Mouse (Mus musculus): ENCODE measurements around the gene Nphp4. TPM values are rescaled to one million over a fixed set of nuclear protein-coding genes. Genes with fewer than 3 reads are reported as not detected.
A peak's percentile ranks its signal among the peaks of the same experiment; 100 is the strongest.

The Nphp4 gene
- polyA plus RNA-seq, 1 experiment from 2014 or later, result 2.6 TPM

DNA sequence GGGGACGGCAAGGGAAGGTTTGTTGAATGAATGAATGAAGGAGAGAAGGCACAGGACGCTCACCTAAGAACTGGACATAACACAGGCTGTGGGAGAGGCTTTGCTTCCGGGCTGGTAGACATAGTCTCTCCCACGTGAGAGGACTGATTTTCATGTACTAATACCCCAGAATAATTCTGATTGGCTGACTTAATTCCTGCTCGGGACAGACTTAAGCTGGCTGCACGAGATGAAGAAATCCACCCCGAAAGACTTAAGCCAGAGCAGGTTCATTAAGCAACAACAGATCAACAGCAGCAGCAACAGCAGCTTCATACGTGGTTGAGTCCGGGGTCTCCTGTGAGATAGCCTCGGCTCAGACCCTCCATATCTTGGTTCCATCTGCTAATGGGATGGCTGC is 11.5 kb downstream of the Nphp4 start:
- H3K27me3 ChIP-seq (ENCODE audit: control insufficient read depth, insufficient read depth, low read length), result no peaks in the 10 kb centered on the region
- no peak overlapping the region for H3K4me3 ChIP-seq (ENCODE audit: low read depth, low read length)
- no peaks in the 10 kb centered on the region for H3K9me3 ChIP-seq (ENCODE audit: control insufficient read depth, low read length)
- no peaks in the 10 kb centered on the region for H3K4me1 ChIP-seq (ENCODE audit: control insufficient read depth, insufficient read depth, low read length)
- WGBS, result 83% methylated on average over 10 of the region's 10 CpGs
- H3K27ac ChIP-seq (replicated peaks; ENCODE audit: low read depth, low read length), result no peak overlapping the region
- no peak overlapping the region for H3K9ac ChIP-seq (ENCODE audit: low read length)
- no peak overlapping the region for H3K4me2 ChIP-seq (ENCODE audit: low read depth, severe bottlenecking)
- no peak for DNase-seq (ENCODE audit: low spot score)
- ATAC-seq (ENCODE audit: insufficient number of reproducible peaks, low FRiP score, low TSS enrichment, low read depth), result no peak
- no peaks in the 10 kb centered on the region for H3K36me3 ChIP-seq (ENCODE audit: control insufficient read depth, insufficient read depth, low read length)

- WGBS, result 83% methylated on average over 14 of the region's 14 CpGs
- Histone ChIP-seq H3K4me1 (ENCODE audit: control insufficient read depth, insufficient read depth, low read length) (no peaks in the 10 kb centered on the region), H3K4me3 (ENCODE audit: low read depth, low read length) (no peak overlapping the region), H3K9ac (ENCODE audit: low read length) (no peak overlapping the region), H3K27me3 (ENCODE audit: control insufficient read depth, insufficient read depth, low read length) (no peaks in the 10 kb centered on the region), H3K36me3 (ENCODE audit: control insufficient read depth, insufficient read depth, low read length) (no peaks in the 10 kb centered on the region), H3K9me3 (ENCODE audit: control insufficient read depth, low read length) (no peaks in the 10 kb centered on the region), H3K27ac (replicated peaks; ENCODE audit: low read depth, low read length) (no peak overlapping the region), H3K4me2 (ENCODE audit: low read depth, severe bottlenecking) (no peak overlapping the region)
- ATAC-seq (ENCODE audit: insufficient number of reproducible peaks, low FRiP score, low TSS enrichment, low read depth), result no peak
- DNase-seq (ENCODE audit: low spot score), result no peak
Measured at GRCm38 (mm10) chr4:152490311-152490710, 13.8 kb downstream of the Nphp4 start.

GRCm38 (mm10) chr4:152491250-152491899 is 14.9 kb downstream of the Nphp4 start:
- H3K4me2 ChIP-seq (ENCODE audit: low read depth, severe bottlenecking), result no peak overlapping the region
- DNase-seq (ENCODE audit: low spot score) (peak; percentile 83), ATAC-seq (ENCODE audit: insufficient number of reproducible peaks, low FRiP score, low TSS enrichment, low read depth) (no peak)
- H3K9me3 ChIP-seq (ENCODE audit: control insufficient read depth, low read length), result no peaks in the 10 kb centered on the region
- no peaks in the 10 kb centered on the region for H3K36me3 ChIP-seq (ENCODE audit: control insufficient read depth, insufficient read depth, low read length)
- H3K4me1 ChIP-seq (ENCODE audit: control insufficient read depth, insufficient read depth, low read length), result no peaks in the 10 kb centered on the region
- 52% methylated on average over 15 of the region's 15 CpGs for WGBS
- no peak overlapping the region for H3K9ac ChIP-seq (ENCODE audit: low read length)
- H3K4me3 ChIP-seq (ENCODE audit: low read depth, low read length), result no peak overlapping the region
- H3K27me3 ChIP-seq (ENCODE audit: control insufficient read depth, insufficient read depth, low read length), result no peaks in the 10 kb centered on the region
- H3K27ac ChIP-seq (replicated peaks; ENCODE audit: low read depth, low read length), result no peak overlapping the region

GRCm38 (mm10) chr4:152494360-152494879 is 17.9 kb downstream of the Nphp4 start:
- 38% methylated on average over 20 of the region's 20 CpGs for WGBS
- DNase-seq (ENCODE audit: low spot score) (no peak), ATAC-seq (ENCODE audit: insufficient number of reproducible peaks, low FRiP score, low TSS enrichment, low read depth) (no peak)
- no peak overlapping the region for H3K4me2 ChIP-seq (ENCODE audit: low read depth, severe bottlenecking)
- H3K27ac ChIP-seq (replicated peaks; ENCODE audit: low read depth, low read length), result no peak overlapping the region
- no peaks in the 10 kb centered on the region for H3K4me1 ChIP-seq (ENCODE audit: control insufficient read depth, insufficient read depth, low read length)
- H3K9ac ChIP-seq (ENCODE audit: low read length), result no peak overlapping the region
- H3K4me3 ChIP-seq (ENCODE audit: low read depth, low read length), result no peak overlapping the region
- no peaks in the 10 kb centered on the region for H3K36me3 ChIP-seq (ENCODE audit: control insufficient read depth, insufficient read depth, low read length)
- no peaks in the 10 kb centered on the region; the same call in 1 of the 2 replicates for H3K27me3 ChIP-seq (ENCODE audit: control insufficient read depth, insufficient read depth, low read length)
- H3K9me3 ChIP-seq (ENCODE audit: control insufficient read depth, low read length), result no peaks in the 10 kb centered on the region; the same call in 1 of the 2 replicates

GRCm38 (mm10) chr4:152512221-152512925 is 35.9 kb downstream of the Nphp4 start:
- H3K27me3 ChIP-seq (ENCODE audit: control insufficient read depth, insufficient read depth, low read length), result no peaks in the 10 kb centered on the region
- H3K4me2 ChIP-seq (ENCODE audit: low read depth, severe bottlenecking), result no peak overlapping the region; the same call in 1 of the 2 replicates
- DNase-seq (ENCODE audit: low spot score) (peak; percentile 58), ATAC-seq (ENCODE audit: insufficient number of reproducible peaks, low FRiP score, low TSS enrichment, low read depth) (no peak)
- H3K27ac ChIP-seq (replicated peaks; ENCODE audit: low read depth, low read length), result no peak overlapping the region
- H3K9ac ChIP-seq (ENCODE audit: low read length), result no peak overlapping the region
- 28% methylated on average over 18 of the region's 18 CpGs for WGBS
- H3K4me3 ChIP-seq (ENCODE audit: low read depth, low read length), result no peak overlapping the region
- H3K9me3 ChIP-seq (ENCODE audit: control insufficient read depth, low read length), result no peaks in the 10 kb centered on the region
- H3K4me1 ChIP-seq (ENCODE audit: control insufficient read depth, insufficient read depth, low read length), result peaks cover 7% of the 10 kb centered on the region
- no peaks in the 10 kb centered on the region for H3K36me3 ChIP-seq (ENCODE audit: control insufficient read depth, insufficient read depth, low read length)

GRCm38 (mm10) chr4:152514884-152515283 is 38.4 kb downstream of the Nphp4 start:
- Histone ChIP-seq H3K27me3 (ENCODE audit: control insufficient read depth, insufficient read depth, low read length) (no peaks in the 10 kb centered on the region), H3K4me1 (ENCODE audit: control insufficient read depth, insufficient read depth, low read length) (peaks cover 12% of the 10 kb centered on the region), H3K27ac (replicated peaks; ENCODE audit: low read depth, low read length) (no peak overlapping the region), H3K9ac (ENCODE audit: low read length) (no peak overlapping the region), H3K9me3 (ENCODE audit: control insufficient read depth, low read length) (no peaks in the 10 kb centered on the region), H3K4me3 (ENCODE audit: low read depth, low read length) (no peak overlapping the region), H3K4me2 (ENCODE audit: low read depth, severe bottlenecking) (no peak overlapping the region), H3K36me3 (ENCODE audit: control insufficient read depth, insufficient read depth, low read length) (no peaks in the 10 kb centered on the region)
- DNase-seq (ENCODE audit: low spot score) (no peak), ATAC-seq (ENCODE audit: insufficient number of reproducible peaks, low FRiP score, low TSS enrichment, low read depth) (no peak)
- WGBS, result 72% methylated on average over 7 of the region's 7 CpGs

GRCm38 (mm10) chr4:152519106-152519505 is 42.6 kb downstream of the Nphp4 start:
- H3K4me3 ChIP-seq (ENCODE audit: low read depth, low read length), result no peak overlapping the region
- H3K9me3 ChIP-seq (ENCODE audit: control insufficient read depth, low read length), result no peaks in the 10 kb centered on the region
- H3K27me3 ChIP-seq (ENCODE audit: control insufficient read depth, insufficient read depth, low read length), result no peaks in the 10 kb centered on the region
- peaks cover 6% of the 10 kb centered on the region; the same call in 1 of the 2 replicates for H3K4me1 ChIP-seq (ENCODE audit: control insufficient read depth, insufficient read depth, low read length)
- no peak overlapping the region for H3K4me2 ChIP-seq (ENCODE audit: low read depth, severe bottlenecking)
- peak; percentile 24 for DNase-seq (ENCODE audit: low spot score)
- H3K27ac ChIP-seq (replicated peaks; ENCODE audit: low read depth, low read length), result no peak overlapping the region
- no peaks in the 10 kb centered on the region for H3K36me3 ChIP-seq (ENCODE audit: control insufficient read depth, insufficient read depth, low read length)
- no peak for ATAC-seq (ENCODE audit: insufficient number of reproducible peaks, low FRiP score, low TSS enrichment, low read depth)
- H3K9ac ChIP-seq (ENCODE audit: low read length), result no peak overlapping the region
- WGBS, result 43% methylated on average over 10 of the region's 10 CpGs

DNA sequence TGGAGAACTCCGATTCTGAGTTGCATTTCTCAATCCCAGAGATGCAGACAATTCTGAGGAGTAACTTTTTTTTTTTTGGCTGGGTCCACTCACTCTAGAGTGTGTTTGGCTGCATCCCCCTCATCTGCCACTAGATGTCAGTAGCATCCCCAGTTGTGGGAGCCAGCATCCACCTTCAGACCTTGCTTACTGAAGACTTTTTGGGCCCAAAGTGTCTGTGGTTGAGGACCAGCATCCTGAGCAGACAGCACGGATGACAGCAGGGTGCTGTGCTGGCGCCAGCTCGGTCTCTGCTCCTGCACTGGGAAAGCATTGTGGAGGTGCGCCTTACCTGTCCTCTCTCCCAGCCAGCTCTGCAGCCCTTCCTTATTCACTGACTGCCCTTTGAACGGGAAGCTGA is 43.6 kb downstream of the Nphp4 start:
- Histone ChIP-seq H3K9me3 (ENCODE audit: control insufficient read depth, low read length) (no peaks in the 10 kb centered on the region), H3K27ac (replicated peaks; ENCODE audit: low read depth, low read length) (no peak overlapping the region), H3K4me1 (ENCODE audit: control insufficient read depth, insufficient read depth, low read length) (peaks cover 6% of the 10 kb centered on the region; the same call in 1 of the 2 replicates), H3K4me3 (ENCODE audit: low read depth, low read length) (no peak overlapping the region), H3K36me3 (ENCODE audit: control insufficient read depth, insufficient read depth, low read length) (no peaks in the 10 kb centered on the region), H3K27me3 (ENCODE audit: control insufficient read depth, insufficient read depth, low read length) (no peaks in the 10 kb centered on the region), H3K4me2 (ENCODE audit: low read depth, severe bottlenecking) (no peak overlapping the region), H3K9ac (ENCODE audit: low read length) (no peak overlapping the region)
- 33% methylated on average over 6 of the region's 6 CpGs for WGBS
- ATAC-seq (ENCODE audit: insufficient number of reproducible peaks, low FRiP score, low TSS enrichment, low read depth) (no peak), DNase-seq (ENCODE audit: low spot score) (peak; percentile 85)

All from limb, embryonic 11.5 days (tissue).